Mouse (Mus musculus) left cerebral cortex, postnatal 14 days (tissue): ENCODE results near the gene Ppp1r15a. TPM values are rescaled to one million over a fixed set of nuclear protein-coding genes. Genes with fewer than 3 reads are reported as not detected.
"Not testable (repeated sequence)": the region's sequence is repeated elsewhere in the genome, so short reads cannot be mapped to it uniquely, and the experiment has no call there.

Experiments
- DNase-seq, 2 experiments: peaks; one replicate each; pipeline ENCODE4 v3.0.0; 2021 to 2022; ENCODE audit warnings: low spot score in 2 of 2, mixed read lengths in 1 of 2
- intact Hi-C: fragments of 180-260 bp; cut with DNase I; formaldehyde crosslinking; loops from one replicate; pipeline ENCODE4 v1.15.1; 2025
- total RNA-seq, 2 experiments: library from RNA; stranded (reverse); gene quantifications; 2 replicates each; pipeline ENCODE4 v1.2.3; 2021

Ppp1r15a gene
- total RNA-seq, 2 experiments from 2014 or later, result 24.2 to 33.3 TPM

GRCm38 (mm10) chr7:45490822-45491221 is 35.2 kb downstream of the Ppp1r15a start:
- peak; percentile 26 to 56 for DNase-seq
- intact Hi-C loops, result no loop called here

GRCm38 (mm10) chr7:45489578-45489977 is 36.5 kb downstream of the Ppp1r15a start:
- no peak for DNase-seq
- intact Hi-C loops, result no loop called here

GRCm38 (mm10) chr7:45488293-45489204 is 37.5 kb downstream of the Ppp1r15a start, which contains the start of gene Dhdh:
Gene Dhdh (minus strand): TSS chr7:45488805.
- peak; percentile 36 to 39 for DNase-seq
- intact Hi-C loops, result no loop called here

DNA sequence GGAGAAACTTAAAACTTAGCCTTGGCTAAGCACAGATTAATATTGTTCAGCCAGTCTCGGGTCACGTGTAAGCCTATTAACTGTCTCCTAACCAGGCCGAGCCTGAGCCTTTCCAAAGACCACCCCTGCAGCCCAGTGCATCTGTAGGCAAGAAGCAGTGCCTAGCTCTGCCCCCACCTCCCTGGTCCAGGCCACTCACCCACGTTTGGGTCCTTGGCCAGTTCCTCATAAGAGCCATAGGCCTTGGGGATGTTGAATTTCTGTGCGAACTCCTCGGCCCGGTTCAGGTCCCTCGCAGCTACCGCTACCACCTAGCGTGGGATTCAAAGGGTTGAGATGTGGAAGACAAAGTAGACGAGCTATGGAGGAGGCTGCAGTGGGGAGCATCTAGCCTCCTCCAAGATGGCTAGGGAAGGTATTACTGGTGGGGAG is 38.2 kb downstream of the Ppp1r15a start:
- no peak for DNase-seq
- intact Hi-C loops, result no loop called here

DNA sequence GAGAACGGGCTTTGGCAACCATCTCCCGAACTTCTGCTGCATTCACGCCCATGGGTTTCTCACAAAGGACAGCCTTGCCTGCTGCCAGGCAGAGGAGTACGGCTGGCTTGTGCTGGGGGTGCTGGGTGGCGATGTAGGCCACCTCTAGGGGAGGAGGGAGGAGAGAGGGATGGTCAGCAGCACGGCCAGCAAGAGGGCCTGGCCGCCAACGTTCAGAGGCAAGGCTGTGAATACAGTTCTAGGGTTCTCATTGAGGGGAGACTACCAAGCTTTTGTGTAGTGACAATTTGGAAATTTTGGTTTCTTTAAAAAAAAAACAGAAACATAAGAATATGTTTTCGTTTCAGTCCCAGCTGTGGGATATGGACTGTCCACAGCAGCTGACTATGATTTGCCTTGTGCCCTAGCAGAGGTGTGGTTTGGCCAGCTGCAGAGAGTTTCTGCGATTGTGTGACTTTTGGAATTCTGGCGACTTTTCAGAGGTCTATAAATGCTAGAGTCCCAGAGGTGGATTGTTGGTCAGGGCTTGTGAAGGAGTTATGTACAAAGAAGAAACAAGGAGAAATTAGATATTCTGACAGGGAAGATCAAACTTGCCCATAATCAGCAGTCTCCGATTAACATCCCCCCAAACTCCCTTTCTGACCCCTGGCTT is 39.2 kb downstream of the Ppp1r15a start, which contains the start of gene Gm45808:
Gm45808 (minus strand) TSS at position 51 of the 655 bp plus-strand sequence.
- intact Hi-C loops, result no loop called here
- DNase-seq, result no peak

DNA sequence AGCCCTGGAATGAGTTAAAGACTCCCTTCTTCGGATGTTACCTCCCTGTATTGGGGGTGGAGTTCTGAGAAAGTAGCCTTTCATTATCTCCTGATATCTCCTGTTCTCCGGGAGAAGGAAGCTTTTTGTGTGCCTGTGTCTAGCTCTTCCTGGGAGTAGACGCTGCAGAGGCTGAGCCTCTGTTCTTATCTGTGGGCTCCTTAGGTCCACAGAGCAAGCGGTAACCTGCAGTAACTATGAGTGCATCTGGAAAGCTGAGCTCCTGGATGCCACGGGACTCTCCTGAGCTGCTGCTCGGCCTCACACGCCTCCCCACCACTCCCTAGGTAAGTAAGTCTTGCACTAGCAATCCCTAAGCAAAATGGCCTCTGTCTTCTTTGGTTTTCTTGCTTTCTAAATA is 39.9 kb downstream of the Ppp1r15a start:
- no peak for DNase-seq
- intact Hi-C loops, result no loop called here

DNA sequence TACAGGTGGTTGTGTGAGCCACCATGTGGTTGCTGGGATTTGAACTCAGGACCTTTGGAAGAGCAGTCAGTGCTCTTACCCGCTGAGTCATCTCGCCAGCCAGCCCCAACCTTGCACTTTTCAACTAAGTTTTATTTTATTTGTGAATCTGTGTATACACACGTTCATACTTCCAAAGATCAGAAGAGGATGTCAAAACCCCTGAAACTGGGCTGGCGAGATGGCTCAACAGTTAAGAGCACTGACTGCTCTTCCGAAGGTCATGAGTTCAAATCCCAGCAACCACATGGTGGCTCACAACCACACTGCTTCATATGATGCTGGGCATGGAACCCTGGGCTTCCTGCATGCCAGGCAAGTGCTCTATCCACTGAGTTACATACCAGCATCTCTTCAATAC is 41.1 kb downstream of the Ppp1r15a start:
- intact Hi-C loops, DNase-seq: not testable (repeated sequence)

DNA sequence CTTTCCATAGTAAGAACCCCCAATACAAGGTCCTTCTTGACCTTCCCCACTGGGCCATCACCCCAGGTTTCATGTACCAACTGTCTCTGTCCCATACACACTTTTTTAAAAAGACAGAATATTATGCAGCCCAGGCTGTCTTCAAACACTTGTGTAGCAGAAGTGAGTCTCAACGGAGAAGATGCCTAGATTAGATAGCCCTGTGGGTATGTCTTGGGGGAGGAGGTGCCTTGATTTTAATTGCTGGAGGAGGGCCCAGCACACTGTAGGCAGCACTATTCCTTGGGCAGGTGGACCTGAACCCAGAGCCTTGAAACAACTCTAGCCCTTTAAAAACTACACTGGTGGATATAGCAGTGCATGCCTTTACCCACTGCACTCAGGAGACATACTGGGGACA is 43.9 kb downstream of the Ppp1r15a start:
- intact Hi-C loops, result no loop called here
- DNase-seq, result no peak

DNA sequence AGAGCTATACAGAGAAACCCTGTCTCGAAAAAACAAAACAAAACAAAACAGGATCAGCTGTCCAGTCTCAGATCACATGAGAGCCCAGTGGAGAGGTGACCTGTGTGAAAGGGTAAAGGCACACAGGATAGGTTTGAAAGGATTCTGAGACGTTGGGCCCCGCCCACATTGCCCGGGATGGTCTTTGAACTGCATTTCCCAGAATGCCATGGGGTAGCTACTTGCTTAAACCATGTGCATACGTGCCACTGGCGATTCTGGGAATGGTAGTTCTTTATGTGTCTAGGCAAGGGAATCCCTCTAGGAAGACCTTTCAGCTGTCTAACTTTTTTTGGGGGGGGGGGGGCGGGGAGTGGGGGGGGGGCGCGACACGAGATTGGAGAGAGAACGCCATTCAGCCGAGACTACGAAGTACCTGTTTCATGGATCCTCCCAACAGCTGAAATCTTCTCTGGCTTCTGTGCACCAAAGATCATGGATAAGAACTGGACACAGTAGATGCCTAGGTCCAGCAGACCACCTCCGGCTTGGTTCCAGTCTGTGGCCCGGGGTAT is 44.6 kb downstream of the Ppp1r15a start, which contains the start of gene Tulp2:
Tulp2 (plus strand) TSS at position 504 of the 554 bp plus-strand sequence.
- intact Hi-C loops, result no loop called here

GRCm38 (mm10) chr7:45480310-45480709 is 45.8 kb downstream of the Ppp1r15a start:
- intact Hi-C loops, DNase-seq: not testable (repeated sequence)

More for the DNA sequence above, 44.6 kb downstream of the Ppp1r15a start, which contains the start of gene Tulp2:
- peak; percentile 70 to 79 for DNase-seq

GRCm38 (mm10) chr7:45478774-45479173 is 47.3 kb downstream of the Ppp1r15a start:
- no peak for DNase-seq

GRCm38 (mm10) chr7:45477003-45477402 is 49.1 kb downstream of the Ppp1r15a start:
- DNase-seq, result peak; percentile 67 to 73
- intact Hi-C loops, result loop anchor here (2.0 kb wide), 1 partner anchor 84 kb away; no protein-coding TSS in a partner anchor

More at GRCm38 (mm10) chr7:45478774-45479173, 47.3 kb downstream of the Ppp1r15a start:
- intact Hi-C loops, result no loop called here

DNA sequence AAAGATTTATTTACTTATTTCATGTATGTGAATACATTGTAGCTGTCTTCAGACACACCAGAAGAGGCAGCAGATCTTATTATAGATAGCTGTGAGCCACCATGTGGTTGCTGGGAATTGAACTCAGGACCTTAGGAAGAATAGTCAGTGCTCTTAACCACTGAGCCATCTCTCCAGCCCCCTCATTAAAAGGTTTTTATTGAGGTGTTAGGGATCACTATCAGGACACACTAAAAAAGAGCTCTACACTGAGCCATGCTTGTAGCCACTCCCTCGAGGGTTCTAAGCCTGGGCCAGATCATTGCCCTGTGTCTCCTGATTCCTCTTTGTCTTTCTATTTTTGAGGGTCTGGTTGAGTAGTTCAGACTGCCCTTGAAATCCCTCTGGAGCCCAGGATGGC is 49.6 kb downstream of the Ppp1r15a start:
- intact Hi-C loops, result loop anchor here (2.0 kb wide), 1 partner anchor 84 kb away; no protein-coding TSS in a partner anchor
- DNase-seq, result no peak

DNA sequence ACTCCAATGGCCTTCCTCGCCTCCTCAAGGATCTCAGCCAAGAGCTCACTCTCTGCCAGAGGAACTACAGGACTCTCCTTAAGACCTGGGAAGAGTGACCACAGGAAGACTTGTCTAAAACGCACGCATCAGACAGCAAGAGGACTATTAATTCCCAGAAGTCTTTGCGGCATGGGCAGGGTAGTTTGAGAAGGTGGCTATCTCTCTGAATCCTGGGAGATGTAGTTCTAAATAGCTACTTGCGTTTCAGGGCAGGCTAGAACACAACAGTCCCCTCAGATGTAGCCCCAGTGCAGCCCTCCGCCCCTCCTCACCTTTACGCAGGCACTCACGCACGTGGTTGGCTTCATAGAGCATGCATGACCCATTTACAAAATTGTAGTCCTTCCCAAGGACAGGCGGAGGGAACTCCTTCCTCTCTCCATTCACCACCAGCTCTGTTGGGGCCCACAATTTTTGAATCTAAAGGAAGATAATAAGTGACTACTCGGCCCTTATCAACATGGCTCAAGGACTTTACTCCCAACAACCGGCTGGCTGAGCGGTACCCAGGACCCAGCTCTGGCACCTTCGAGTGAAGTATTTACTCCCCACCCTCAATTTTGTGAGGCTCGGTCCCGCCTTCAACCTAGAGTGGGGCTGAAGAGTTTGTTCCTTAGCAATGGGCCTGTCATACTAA is 50.6 kb downstream of the Ppp1r15a start:
- DNase-seq, result no peak
- intact Hi-C loops, result no loop called here

Other genes with a start within 250 kb of the Ppp1r15a start
- gene Slc6a21, start 248.8 kb downstream of the Ppp1r15a start, total RNA-seq, result under 1 TPM; 0.40 to 0.59 TPM
- 10 to 100 TPM; 19.5 to 21.3 TPM for gene Trpm4, start 192.5 kb downstream of the Ppp1r15a start, total RNA-seq
- gene Hrc, start 191.0 kb downstream of the Ppp1r15a start, total RNA-seq, result 1 to 10 TPM in 1 of 2 experiments, under 1 TPM in 1; 0.99 to 1.2 TPM
- gene Ppfia3, start 159.2 kb downstream of the Ppp1r15a start, total RNA-seq, result 100 to 1,000 TPM; 159 to 168 TPM
- gene Lin7b, start 155.7 kb downstream of the Ppp1r15a start, total RNA-seq, result 100 to 1,000 TPM; 198 to 216 TPM
- gene Snrnp70, start 130.5 kb downstream of the Ppp1r15a start, total RNA-seq, result 100 to 1,000 TPM; 373 to 398 TPM
- gene Kcna7, start 120.6 kb downstream of the Ppp1r15a start, total RNA-seq, result under 1 TPM in 1 of 2 experiments, not detected in 1; 0.15 TPM
- not detected for gene Ntf5, start 112.6 kb downstream of the Ppp1r15a start, total RNA-seq
- gene Lhb, start 105.4 kb downstream of the Ppp1r15a start, total RNA-seq, result not detected
- gene Gys1, start 91.4 kb downstream of the Ppp1r15a start, total RNA-seq, result 10 to 100 TPM; 14.4 to 16.3 TPM
- gene Ruvbl2, start 88.2 kb downstream of the Ppp1r15a start, total RNA-seq, result 10 to 100 TPM; 32.1 to 35.6 TPM
- 100 to 1,000 TPM; 287 to 302 TPM for gene Ftl1, start 66.4 kb downstream of the Ppp1r15a start, total RNA-seq
- gene Bax, start 59.4 kb downstream of the Ppp1r15a start, total RNA-seq, result 10 to 100 TPM; 75.0 to 81.0 TPM
- gene Tulp2, start 44.4 kb downstream of the Ppp1r15a start, total RNA-seq, result not detected
- 1 to 10 TPM in 1 of 2 experiments, under 1 TPM in 1; 0.88 to 1.7 TPM for gene Gm45808, start 39.5 kb downstream of the Ppp1r15a start, total RNA-seq
- gene Dhdh, start 37.5 kb downstream of the Ppp1r15a start, total RNA-seq, result 1 to 10 TPM; 2.8 to 2.9 TPM
- gene Nucb1, start 15.9 kb downstream of the Ppp1r15a start, total RNA-seq, result 100 to 1,000 TPM; 109 to 110 TPM
- 1 to 10 TPM; 1.0 to 2.4 TPM for gene Plekha4, start 62 bp upstream of the Ppp1r15a start, total RNA-seq
- not detected for gene Hsd17b14, start 28.6 kb upstream of the Ppp1r15a start, total RNA-seq
- gene Bcat2, start 43.9 kb upstream of the Ppp1r15a start, total RNA-seq, result 10 to 100 TPM; 22.6 to 25.2 TPM
- gene Fgf21, start 89.2 kb upstream of the Ppp1r15a start, total RNA-seq, result not detected
- gene Fut1, start 91.0 kb upstream of the Ppp1r15a start, total RNA-seq, result not detected
- under 1 TPM in 1 of 2 experiments, not detected in 1; 0.26 TPM for gene Izumo1, start 95.5 kb upstream of the Ppp1r15a start, total RNA-seq
- 10 to 100 TPM; 11.2 to 11.3 TPM for gene Rasip1, start 101.2 kb upstream of the Ppp1r15a start, total RNA-seq
- gene Mamstr, start 113.7 kb upstream of the Ppp1r15a start, total RNA-seq, result 1 to 10 TPM; 2.2 to 2.6 TPM
- gene Fut2, start 140.1 kb upstream of the Ppp1r15a start, total RNA-seq, result under 1 TPM; 0.19 to 0.46 TPM
- gene Ntn5, start 157.8 kb upstream of the Ppp1r15a start, total RNA-seq, result 1 to 10 TPM in 1 of 2 experiments, under 1 TPM in 1; 0.91 to 1.5 TPM
- under 1 TPM; 0.20 to 0.30 TPM for gene Sec1, start 168.1 kb upstream of the Ppp1r15a start, total RNA-seq
- gene Car11, start 173.6 kb upstream of the Ppp1r15a start, total RNA-seq, result 100 to 1,000 TPM; 168 to 172 TPM
- 10 to 100 TPM; 68.7 to 83.5 TPM for gene Dbp, start 178.8 kb upstream of the Ppp1r15a start, total RNA-seq
- gene Rpl18, start 189.2 kb upstream of the Ppp1r15a start, total RNA-seq, result 100 to 1,000 TPM; 369 to 389 TPM
- gene Sphk2, start 191.7 kb upstream of the Ppp1r15a start, total RNA-seq, result 10 to 100 TPM; 28.8 to 32.7 TPM
- under 1 TPM; 0.24 to 0.34 TPM for gene Fam83e, start 194.9 kb upstream of the Ppp1r15a start, total RNA-seq
- gene Spaca4, start 199.5 kb upstream of the Ppp1r15a start, total RNA-seq, result not detected